Mouse (Mus musculus) cerebellum, adult 11 months (tissue): ENCODE results near the gene Cers2.

ENCODE experiments used
- DNase-seq: peaks from one replicate; pipeline ENCODE4 v3.0.0; 2022

The Cers2 gene

GRCm38 (mm10) chr3:95290156-95290555 is 24.4 kb upstream of the Cers2 start:
- no peak for DNase-seq

GRCm38 (mm10) chr3:95291041-95291440 is 23.6 kb upstream of the Cers2 start:
- DNase-seq: no peak

DNA sequence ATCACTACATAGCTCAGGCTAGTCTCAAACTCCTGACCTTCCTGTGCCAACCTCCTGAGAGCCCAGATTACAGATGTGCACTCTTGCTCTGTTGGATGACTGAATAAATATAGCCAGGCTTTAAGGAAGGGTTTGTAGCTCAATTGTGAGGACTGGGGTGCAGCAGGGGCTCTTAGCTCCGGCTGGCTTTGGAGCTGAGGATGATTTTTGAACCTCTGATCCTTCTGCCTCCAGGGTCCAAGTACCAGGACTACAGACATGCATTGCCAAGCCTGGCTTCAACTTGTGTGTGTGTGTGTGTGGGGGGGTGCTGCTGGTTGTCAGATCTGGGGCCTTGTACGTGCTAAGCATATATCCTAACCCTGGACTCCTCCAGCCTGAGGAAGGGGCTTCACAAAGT is 21.7 kb upstream of the Cers2 start:
- DNase-seq: no peak

DNA sequence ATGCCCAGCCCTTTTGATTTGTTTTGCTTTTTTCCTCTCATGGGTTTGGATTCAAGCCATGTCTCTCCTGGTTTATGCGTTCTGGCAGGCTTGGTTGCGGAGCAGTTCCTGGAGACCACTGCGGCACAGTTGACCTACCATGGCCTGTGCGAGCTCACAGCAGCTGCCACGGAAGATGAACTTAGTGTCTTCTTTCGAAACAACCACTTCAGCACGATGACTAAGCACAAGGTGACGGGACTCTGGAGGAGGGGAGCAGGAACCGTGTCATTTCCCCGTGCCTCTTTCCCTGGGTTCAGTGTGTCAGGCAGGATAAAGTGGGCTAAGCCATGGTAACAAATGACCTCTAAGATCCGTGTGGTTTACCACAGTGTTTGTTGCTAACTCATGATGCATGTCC is 21.1 kb upstream of the Cers2 start:
- no peak for DNase-seq

- no peak for DNase-seq
Measured at GRCm38 (mm10) chr3:95294316-95294715, 20.3 kb upstream of the Cers2 start.

DNA sequence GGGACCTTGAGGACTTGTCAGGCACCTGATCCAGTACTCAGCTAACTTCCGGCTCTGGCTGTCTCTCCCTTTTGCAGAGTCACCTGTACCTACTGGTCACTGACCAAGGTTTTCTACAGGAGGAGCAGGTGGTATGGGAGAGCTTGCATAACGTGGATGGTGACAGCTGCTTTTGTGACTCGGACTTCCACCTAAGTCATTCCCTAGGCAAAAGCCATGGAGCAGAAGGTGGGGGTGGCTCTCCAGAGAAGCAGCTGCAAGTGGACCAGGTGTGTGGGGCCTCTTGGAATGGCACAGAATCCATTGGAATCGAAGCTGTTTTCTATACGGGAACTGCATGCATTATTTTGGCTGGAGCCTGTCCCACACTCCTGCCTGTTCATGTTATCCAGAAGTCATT is 19.9 kb upstream of the Cers2 start:
- DNase-seq: no peak

- DNase-seq: no peak
Measured at GRCm38 (mm10) chr3:95295321-95296102, 19.1 kb upstream of the Cers2 start.

DNA sequence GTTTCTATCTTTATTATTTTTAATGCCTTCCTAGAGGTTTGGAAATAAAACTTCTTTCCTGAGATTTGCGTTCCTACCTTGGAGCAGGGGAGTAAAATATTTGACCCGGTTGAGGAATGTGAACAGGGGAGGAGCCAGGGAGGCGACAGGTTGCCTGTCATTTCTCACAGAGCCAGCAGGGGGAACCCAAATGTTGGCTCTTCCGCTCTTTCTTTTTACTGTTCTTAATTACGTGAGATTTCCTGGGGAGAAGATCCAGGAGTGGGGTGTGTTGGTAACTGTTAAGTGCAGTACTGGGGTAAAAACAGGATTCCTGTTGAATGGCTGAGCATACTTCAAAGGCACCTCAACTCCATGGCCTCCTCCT is 18.5 kb upstream of the Cers2 start:
- no peak for DNase-seq

DNA sequence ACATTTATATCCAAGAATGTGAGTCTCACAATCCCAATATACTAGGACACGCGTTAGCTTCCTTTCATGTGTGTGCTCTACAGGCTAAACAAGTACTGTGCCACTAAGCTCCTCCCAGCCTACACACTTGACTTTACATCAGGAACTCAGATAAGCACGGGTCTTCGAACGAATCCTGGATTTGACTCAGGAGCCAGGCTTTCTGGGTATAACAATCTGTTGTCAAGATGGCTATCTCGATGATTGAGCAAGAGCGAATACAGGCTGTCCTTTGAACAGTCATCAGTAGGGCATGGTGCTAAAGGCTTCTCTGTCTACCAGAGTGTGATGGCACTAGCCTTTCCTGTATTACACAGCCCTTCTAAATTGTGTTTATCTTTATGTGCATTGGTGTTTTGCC is 16.6 kb upstream of the Cers2 start:
- DNase-seq: no peak

DNA sequence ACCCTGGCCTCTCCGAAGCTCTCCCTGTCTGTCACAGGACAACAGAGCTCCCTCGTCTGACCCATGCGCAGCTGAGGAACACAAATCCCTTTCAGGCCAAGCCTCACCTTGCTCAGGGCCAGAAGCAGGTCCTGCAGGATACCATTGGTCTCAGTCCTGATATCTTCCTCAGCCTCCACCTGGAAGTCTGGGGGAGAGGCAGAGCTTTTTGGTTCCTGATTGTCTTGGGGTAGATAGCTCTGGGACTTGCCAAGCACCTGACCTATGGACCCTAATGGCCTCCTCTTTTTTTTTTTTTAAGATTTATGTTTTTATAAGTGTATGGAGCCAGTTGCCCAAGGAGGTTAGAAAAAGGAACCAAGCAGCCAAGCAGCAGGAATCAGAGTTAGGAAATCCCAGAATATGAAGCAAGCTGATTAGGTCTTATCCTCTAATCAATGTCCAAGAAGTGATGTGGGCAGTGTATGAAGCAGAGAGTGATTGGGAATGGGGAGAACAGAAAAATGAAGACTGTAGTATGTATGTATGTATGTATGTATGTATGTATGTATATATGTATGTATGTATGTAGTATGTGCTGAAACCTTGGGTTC is 13.3 kb upstream of the Cers2 start:
- no peak for DNase-seq

DNA sequence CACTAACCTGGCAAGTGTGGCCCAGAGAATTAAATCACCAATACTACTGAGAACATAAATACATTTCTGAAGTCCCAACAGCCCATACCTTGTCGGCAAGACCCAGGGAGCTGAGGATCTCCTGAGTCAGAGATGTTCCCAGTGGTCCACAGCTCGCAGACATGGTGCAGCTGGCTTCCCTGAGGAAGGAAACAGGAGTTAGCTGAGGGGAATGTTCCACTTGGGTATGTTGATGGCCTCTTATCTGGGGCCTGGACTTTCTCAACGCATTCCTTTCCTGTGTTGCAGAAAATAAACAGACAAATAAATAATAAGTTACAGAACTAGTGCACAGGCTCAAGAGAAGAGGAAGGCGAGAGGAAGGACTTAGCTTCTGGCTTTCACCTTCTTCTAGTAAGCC is 8.3 kb upstream of the Cers2 start:
- DNase-seq: no peak

GRCm38 (mm10) chr3:95307100-95307499 is 7.5 kb upstream of the Cers2 start, which contains the start of gene Anxa9:
Gene Anxa9, minus strand, starts transcription at chr3:95307176.
- no peak for DNase-seq

DNA sequence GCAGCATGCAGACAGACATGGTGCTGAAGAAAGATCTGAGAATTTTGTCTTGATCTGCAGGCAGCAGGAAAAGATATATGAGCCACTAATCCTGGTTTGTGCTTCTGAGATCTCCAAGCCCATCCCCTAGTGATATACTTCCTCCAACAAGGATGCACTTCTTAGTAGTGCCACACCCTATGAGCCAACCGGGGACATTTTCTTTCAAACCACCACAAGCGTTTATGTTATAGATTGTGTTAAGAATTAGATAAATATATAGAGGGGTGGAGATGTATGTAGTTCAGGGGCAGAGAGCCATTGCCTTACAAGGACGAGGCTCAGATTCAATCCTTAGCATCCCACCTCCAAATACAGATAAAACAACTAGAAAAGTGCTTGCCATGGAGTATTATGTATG is 4.1 kb upstream of the Cers2 start:
- no peak for DNase-seq

- DNase-seq: peak; percentile 64
Measured at GRCm38 (mm10) chr3:95310968-95311882, 3.4 kb upstream of the Cers2 start.

DNA sequence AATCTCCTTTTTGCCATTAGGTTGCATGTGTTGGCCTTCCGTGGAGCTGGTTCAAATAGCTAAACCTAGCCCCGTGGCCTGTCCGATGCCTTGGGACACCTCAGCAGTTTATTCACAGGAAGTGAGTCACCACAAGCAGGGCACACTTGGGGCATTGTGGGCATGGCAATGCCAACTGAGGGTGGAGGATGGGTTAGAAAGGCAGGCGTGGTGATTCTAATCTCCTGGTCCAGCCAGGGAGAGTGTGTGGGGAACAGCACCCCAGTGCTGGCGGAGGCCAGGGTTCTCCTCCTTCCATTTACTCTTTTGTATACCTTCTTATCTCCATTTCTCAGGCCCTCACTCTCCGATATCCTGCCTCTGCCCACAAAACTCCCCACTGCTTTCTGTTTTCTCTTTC is 2.0 kb upstream of the Cers2 start:
- DNase-seq: no peak

- DNase-seq: no peak
Measured at GRCm38 (mm10) chr3:95313476-95313875, 1.1 kb upstream of the Cers2 start.

DNA sequence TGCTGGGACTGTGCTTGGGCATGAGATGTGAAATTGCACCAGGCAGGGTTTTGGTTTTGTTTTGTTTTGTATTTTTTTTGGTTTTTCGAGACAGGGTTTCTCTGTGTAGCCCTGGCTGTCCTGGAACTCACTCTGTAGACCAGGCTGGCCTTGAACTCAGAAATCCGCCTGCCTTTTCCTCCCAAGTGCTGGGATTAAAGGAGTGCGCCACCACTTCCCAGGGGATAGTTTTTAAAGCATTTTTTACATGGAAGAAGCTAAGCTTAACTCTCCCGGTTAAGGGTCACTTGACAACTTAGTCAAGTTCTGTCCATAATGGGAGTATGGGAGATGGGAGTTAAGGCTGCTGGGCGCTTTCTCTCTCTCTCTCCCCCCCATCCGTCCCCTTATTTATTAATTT is 516 bp upstream of the Cers2 start:
- no peak for DNase-seq

- DNase-seq: peak; percentile 57
Measured at GRCm38 (mm10) chr3:95315094-95315843, 678 bp downstream of the Cers2 start.

DNA sequence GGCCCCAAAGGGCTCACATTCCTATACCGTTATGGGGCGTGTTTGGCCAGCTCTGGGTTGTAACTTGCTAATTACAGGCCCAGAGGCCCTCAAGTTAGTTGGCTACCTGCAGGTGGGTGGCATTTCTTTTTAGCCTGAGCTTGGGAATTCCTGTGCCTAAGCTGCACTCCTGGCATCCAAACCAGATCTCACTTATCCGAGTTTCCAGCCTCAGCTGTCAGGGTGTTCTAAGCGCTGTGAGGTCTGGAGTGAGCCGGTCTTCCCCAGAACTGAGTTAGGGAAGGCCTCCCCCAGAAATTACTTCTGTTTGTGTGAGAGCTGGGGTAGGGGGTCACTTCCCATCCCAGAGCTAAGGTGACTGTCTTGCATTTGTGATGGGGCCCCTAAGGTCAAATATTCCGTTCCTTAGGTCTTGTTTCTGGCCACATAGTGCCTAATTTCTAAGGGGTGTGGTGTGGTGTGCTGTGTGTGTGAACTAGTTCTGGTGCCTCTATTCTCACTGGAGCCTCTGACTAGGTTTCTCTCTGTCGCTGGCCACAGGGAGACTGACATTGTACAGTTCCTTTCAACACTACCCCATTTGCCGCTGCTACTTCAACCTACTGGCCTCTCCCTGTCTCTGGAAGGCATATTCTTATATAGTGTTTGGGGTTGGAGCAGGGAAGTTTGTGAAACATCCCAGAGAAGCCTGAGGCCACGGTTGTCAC is 1.4 kb downstream of the Cers2 start:
- no peak for DNase-seq

- DNase-seq: peak; percentile 52
Measured at GRCm38 (mm10) chr3:95317414-95318080, 3.0 kb downstream of the Cers2 start.

- DNase-seq: no peak
Measured at GRCm38 (mm10) chr3:95318548-95318947, 4.0 kb downstream of the Cers2 start.

DNA sequence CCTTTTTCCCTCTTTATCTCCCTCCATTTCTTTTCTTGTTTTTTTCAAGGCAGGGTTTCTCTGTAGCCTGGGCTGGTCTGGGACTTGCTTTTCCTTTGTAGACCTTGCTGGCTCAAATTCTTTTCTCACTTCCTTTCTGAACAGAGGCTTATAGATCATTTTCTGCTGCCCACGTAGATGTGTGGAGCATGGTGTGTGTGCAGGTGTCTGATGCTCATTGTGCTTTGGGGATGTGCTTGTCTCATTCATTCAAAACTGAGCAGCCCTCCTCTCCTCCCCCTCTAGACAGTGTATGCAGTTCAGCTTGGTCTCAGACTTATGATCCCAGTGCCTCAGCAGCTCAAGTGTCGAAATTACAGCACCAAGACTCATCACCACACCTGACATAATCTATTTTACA is 4.5 kb downstream of the Cers2 start:
- DNase-seq: no peak
